Mouse (Mus musculus): ENCODE results near the gene Tcea2.

GRCm38 (mm10) chr2:181694581-181694980 is 14.5 kb downstream of the Tcea2 start:
- TF ChIP-seq CTCF (IDR thresholded peaks at IDR 0.05; ENCODE audit: low read depth, low read length) (no peak), POLR2A (IDR thresholded peaks at IDR 0.05; ENCODE audit: borderline replicate concordance, low read depth, low read length) (no peak)

Data from bone marrow macrophage, adult 2 months (primary cell).